Mouse (Mus musculus): Measurements from ENCODE around the gene Gale.

- TF ChIP-seq CTCF (IDR thresholded peaks at IDR 0.05; ENCODE audit: low read depth) (no peak), EP300 (IDR thresholded peaks at IDR 0.05; ENCODE audit: low read depth) (no peak)
Measured at GRCm38 (mm10) chr4:135921257-135922120, 42.0 kb upstream of the Gale start.
